Mouse (Mus musculus) bone marrow, adult 2 months (tissue): ENCODE results near the gene Eef2k. TPM values are rescaled to one million over a fixed set of nuclear protein-coding genes. Genes with fewer than 3 reads are reported as not detected.

ENCODE experiments used
- H3K27ac ChIP-seq: fragments of 200-500 bp; 2 replicates; pipeline ENCODE4 v1.5.1; 2012; ENCODE audit warnings: low read depth, mild to moderate bottlenecking, control low read depth, inconsistent platforms, low read length; ENCODE audit not compliant: control insufficient read depth, poor library complexity, insufficient read depth
- H3K4me1 ChIP-seq: fragments of 200-500 bp; 2 replicates; pipeline ENCODE4 v1.6.1; 2011; ENCODE audit warnings: low read length; ENCODE audit not compliant: control insufficient read depth, insufficient read depth
- H3K4me3 ChIP-seq: fragments of 200-500 bp; replicated peaks from 2 replicates; pipeline ENCODE3; 2011; ENCODE audit warnings: mild to moderate bottlenecking, low read depth, low read length, control low read depth; ENCODE audit not compliant: control insufficient read depth
- CTCF ChIP-seq: fragments of 200-500 bp; IDR thresholded peaks from 2 replicates; pipeline ENCODE4 v1.5.1; 2011; ENCODE audit warnings: low read length, control low read depth; ENCODE audit not compliant: control insufficient read depth, insufficient read depth
- POLR2A ChIP-seq: fragments of 200-500 bp; IDR thresholded peaks from 2 replicates; pipeline ENCODE4 v1.6.1; 2011; ENCODE audit warnings: low read depth, mild to moderate bottlenecking, control low read depth, low read length, borderline replicate concordance; ENCODE audit not compliant: control insufficient read depth
- WGBS: fragments of 180-500 bp; shearing (Covaris S2); methylation state at CpG from one replicate; pipeline ENCODE4 v1.1.7; 2018; 5-methylcytosine and 5-hydroxymethylcytosine counted together
- polyA plus RNA-seq: library from polyadenylated mRNA; stranded (reverse); fragments of >200 nt; gene quantifications from 2 replicates; pipeline ENCODE4 v1.2.4, GENCODE M21; 2011; ENCODE audit warnings: low replicate concordance; ENCODE audit not compliant: missing spikeins, insufficient read depth, insufficient read length

Eef2k gene
- polyA plus RNA-seq, 1 experiment = 39.2 TPM

DNA sequence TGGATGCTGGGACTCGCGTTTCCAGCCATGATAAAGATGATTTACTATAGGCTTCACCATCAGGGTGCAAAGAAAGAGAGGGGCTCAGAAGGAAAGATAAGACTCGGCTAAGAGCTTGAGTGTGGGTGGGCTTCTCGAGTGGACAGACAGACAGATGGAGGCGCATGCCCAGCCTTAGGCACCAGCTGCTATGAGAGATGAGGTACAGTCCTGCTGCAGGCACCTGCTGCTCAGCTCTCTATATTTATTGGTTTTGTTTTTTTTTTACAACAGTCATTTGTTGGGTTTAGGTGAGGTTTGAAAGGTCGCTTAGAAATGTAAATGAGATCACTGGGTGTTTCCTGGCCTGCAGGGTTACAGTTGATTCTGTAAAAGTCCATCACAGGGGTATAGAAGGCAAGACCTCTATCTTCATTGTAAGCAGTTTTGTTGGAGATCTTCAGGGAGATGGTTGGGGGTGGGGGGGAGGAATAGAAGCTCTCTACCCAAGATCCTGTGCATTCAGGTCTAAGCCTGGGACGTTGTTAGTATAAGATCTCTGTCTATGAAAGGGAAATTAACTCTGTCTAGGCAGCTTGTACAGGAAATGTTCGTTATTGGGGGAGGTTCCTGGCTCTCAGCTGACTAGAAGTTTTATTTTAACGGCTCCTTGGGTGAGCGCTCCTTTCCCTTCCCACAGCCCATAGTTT is 18.3 kb downstream of the Eef2k start:
- H3K27ac ChIP-seq = peak overlapping the region; percentile 46
- 16% methylated on average over 10 of the region's 10 CpGs for WGBS
- H3K4me1 ChIP-seq = peaks cover 3% of the 10 kb centered on the region
- no peak for TF ChIP-seq POLR2A
- no peak for TF ChIP-seq CTCF
- no peak overlapping the region for H3K4me3 ChIP-seq

DNA sequence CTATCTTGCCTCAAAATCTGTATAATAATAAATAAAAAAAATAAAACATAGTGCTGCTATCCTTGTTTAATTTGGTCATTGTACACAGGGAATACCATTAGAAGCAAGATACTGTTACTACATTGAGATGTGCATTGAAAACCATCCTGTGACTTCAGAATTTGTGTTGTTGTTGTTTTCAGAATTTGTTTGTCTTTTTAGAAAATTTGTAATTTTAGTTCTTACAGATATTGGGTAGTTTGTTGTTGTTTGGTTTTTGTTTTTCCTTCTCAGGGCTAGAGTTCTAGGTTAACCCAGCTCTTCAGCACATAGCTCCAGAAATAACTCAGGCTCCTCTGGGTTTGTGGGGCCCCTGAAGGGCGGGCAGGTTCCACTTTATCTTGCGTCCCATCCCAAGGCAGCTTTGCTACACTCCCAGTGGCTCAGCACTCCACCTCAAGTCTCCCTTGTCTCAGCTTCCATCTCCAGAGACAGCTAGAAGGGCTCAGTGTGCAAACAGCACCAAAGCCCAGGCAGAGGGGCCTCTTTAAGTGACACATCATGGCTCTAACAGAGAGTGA is 18.9 kb downstream of the Eef2k start:
- no peak overlapping the region for H3K4me3 ChIP-seq
- peaks cover 3% of the 10 kb centered on the region for H3K4me1 ChIP-seq
- no peak for TF ChIP-seq CTCF
- WGBS = 16% methylated on average over 2 of the region's 2 CpGs
- peak overlapping the region; percentile 77 for H3K27ac ChIP-seq

DNA sequence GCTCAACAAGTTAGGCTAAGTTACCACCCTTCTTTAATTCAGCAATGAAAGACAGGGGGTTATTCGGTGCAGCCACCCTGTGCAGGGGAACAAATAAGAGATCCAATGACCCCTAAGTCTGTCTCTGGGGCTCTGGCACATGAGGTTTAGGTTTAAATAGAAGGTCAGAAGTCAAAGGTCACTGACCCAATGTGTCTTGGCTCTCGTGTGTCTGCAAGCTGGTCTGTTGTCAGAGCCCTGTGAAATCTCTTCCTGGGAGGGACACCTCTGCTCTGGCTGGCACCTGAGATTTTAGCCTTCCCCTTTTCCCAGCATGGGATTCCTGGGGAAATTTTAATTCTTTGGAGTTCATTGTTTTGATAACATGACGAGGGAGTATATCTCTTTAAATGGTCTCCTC is 19.6 kb downstream of the Eef2k start:
- Histone ChIP-seq H3K27ac (peak overlapping the region; percentile 77), H3K4me3 (no peak overlapping the region)

DNA sequence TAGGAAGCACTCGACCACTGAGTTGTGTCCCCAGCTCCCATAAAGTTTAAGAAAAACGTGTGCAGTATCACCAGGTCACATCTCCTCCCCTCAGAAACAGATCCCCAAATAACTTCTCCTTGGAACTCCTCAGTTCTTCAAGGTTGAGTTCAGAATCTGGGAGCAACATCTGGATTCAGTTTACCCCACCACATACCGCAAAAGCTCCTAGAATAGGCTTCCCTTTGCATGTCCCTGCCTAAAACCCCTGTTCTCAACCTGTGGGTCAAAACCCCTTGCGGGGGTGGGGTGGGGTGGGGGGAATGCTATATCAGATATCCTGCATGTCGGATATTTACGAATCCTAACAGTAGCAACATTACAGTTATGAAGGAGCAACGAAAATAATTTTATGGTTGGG is 20.0 kb downstream of the Eef2k start:
- Histone ChIP-seq H3K27ac (no peak overlapping the region), H3K4me3 (no peak overlapping the region), H3K4me1 (peaks cover 3% of the 10 kb centered on the region)
- 71% methylated on average over 7 of the region's 7 CpGs for WGBS
- TF ChIP-seq CTCF (no peak), POLR2A (no peak)

More for the DNA sequence above, 19.6 kb downstream of the Eef2k start:
- H3K4me1 ChIP-seq = peaks cover 3% of the 10 kb centered on the region
- TF ChIP-seq POLR2A = no peak
- no peak for TF ChIP-seq CTCF
- 49% methylated on average over 3 of the region's 3 CpGs for WGBS

DNA sequence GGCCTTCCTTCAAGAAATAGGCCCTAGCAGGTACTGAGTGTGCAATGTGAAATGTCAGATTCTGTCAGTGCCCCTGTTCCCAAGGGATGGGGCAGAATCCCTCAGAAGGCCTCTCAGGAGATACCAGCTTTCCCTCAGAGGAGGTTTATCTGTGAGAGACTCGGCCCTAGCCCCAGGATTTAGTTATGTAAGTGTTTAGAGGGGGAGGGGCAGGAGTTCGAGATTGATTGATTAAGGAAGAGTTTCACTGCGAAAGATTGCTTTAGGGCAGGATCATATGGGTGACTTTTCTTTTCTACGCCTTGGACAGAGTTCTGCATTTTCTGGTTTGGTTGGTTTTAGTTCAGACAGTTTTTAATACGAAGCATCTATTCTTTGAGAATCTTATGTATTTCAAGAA is 20.8 kb downstream of the Eef2k start:
- TF ChIP-seq POLR2A (no peak), CTCF (no peak)
- WGBS = 55% methylated on average over 5 of the region's 5 CpGs
- peaks cover 3% of the 10 kb centered on the region for H3K4me1 ChIP-seq
- H3K4me3 ChIP-seq = no peak overlapping the region
- no peak overlapping the region for H3K27ac ChIP-seq

DNA sequence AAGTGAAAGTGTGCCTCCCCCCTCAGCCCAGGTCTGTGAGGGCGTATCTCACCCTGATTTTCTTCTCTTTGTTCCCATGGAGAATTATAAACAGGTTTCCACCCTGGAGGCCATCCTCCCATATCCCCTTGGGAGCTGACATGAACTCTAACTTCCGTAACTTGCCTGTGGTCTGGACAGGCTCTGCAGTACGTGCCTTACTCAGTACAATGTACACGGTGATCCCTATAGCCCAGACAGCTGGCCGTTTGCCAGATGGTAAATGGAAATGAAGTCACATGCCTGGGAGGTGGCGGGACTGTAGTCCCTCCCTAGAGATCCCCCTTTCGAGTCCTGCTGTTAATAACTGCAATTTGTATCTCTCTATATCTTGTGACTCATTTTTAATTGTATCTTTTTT is 22.5 kb downstream of the Eef2k start:
- Histone ChIP-seq H3K4me3 (peak overlapping the region; percentile 43), H3K4me1 (peaks cover 3% of the 10 kb centered on the region), H3K27ac (peak overlapping the region; percentile 44; the same call in 1 of the 2 replicates)
- WGBS = 7% methylated on average over 7 of the region's 7 CpGs
- TF ChIP-seq CTCF (no peak), POLR2A (no peak)

DNA sequence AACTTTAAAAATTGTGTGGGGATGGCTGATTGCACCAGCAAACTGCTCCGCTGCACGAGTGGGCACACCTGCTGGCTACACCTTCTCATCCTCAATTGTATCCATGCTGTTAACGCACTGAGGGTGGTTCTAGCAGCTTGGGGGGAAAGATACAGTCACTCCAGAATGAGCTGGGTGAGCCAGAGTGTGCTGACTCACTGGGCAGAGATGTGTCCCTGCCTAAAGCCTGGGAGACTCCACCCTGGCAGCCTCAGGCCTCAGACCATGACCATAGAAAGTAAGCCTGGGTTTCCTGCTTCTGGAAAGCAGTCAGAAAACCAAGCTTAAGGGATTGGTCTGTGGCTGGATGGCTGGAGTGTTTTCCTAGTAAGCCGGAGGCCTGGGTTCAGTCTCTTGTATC is 23.2 kb downstream of the Eef2k start:
- peak overlapping the region; percentile 62 for H3K27ac ChIP-seq
- TF ChIP-seq POLR2A (no peak), CTCF (no peak)
- H3K4me1 ChIP-seq = peaks cover 2% of the 10 kb centered on the region
- WGBS = 58% methylated on average over 4 of the region's 4 CpGs
- H3K4me3 ChIP-seq = no peak overlapping the region

DNA sequence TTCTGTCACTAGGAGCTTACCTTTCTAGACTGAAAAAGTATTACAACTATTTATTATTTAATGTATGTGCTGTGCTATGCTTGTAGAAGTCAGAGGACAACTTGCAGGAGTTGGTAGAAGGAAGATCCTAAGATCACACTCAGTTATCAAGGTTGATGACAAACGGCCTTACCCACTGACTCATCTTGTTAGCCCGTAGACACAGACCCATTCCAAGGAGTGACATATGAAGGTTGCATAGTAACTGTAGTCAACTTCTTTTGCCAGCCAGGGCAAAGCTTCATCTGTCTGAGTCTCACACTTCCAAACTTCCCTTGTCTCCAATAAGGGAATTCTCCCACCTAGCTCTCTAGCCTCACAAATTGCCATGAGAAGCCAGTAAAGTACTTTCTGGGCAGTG is 24.1 kb downstream of the Eef2k start:
- WGBS = 66% methylated on average over 2 of the region's 2 CpGs
- TF ChIP-seq POLR2A (no peak), CTCF (no peak)
- no peak overlapping the region; the same call in 1 of the 2 replicates for H3K27ac ChIP-seq
- H3K4me3 ChIP-seq = no peak overlapping the region
- H3K4me1 ChIP-seq = peaks cover 1% of the 10 kb centered on the region

DNA sequence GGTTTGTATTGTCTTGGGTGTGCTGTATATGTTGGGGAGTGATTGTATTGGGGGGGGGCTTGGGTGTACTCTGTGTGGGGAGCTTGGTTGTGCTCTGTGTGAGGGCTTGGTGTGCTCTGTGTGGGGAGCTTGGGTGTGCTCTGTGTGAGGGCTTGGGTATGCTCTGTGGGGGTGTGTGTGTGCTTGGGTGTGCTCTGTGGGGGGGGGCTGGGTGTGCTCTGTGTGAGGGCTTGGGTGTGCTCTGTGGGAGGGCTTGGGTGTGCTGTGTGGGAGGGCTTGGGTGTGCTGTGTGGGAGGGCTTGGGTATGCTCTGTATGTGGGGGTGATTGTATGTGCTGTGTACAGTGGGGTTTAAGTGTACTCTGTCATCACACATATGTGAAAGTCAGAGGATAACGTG is 25.1 kb downstream of the Eef2k start:
- WGBS = 83% methylated on average over 1 of the region's 1 CpGs
- no peak overlapping the region for H3K27ac ChIP-seq
- peaks cover 1% of the 10 kb centered on the region; the same call in 1 of the 2 replicates for H3K4me1 ChIP-seq
- TF ChIP-seq CTCF (no peak), POLR2A (no peak)
- H3K4me3 ChIP-seq = no peak overlapping the region
